In genomic region chr5:44656707-44657106, GRCm38 (mm10) we compare ENCODE assay signal across 24 mouse cellular contexts.
DNase-seq lines count a peak whose midpoint lies in the region; ATAC-seq and TF ChIP-seq lines count a peak whose summit lies in the region.
"Had no signal": no experiment of that assay in that cellular context is flagged by ENCODE, and none has a peak within 500 bp of the region (broad histone marks: within the 10 kb centered on the region; RNA-seq: fewer than 3 reads in every experiment).

No protein-coding gene starts in this region.

- no peaks in the 10 kb centered on the region for H3K36me3 ChIP-seq in kidney, postnatal 0 days (ENCODE audit: insufficient read depth, low read length)
- H3K36me3 ChIP-seq: forebrain, embryonic 15.5 days; hindbrain, embryonic 12.5 days; limb, embryonic 13.5 days; midbrain, embryonic 15.5 days had no signal

- no peak overlapping the region for H3K27ac ChIP-seq in kidney, postnatal 0 days
- H3K27ac ChIP-seq: forebrain, embryonic 15.5 days; hindbrain, embryonic 12.5 days; limb, embryonic 13.5 days; midbrain, embryonic 15.5 days had no signal

- H3K9ac ChIP-seq in kidney, postnatal 0 days (ENCODE audit: low read depth, low read length) = no peak overlapping the region
- H3K9ac ChIP-seq: forebrain, embryonic 15.5 days; hindbrain, embryonic 12.5 days; limb, embryonic 13.5 days; midbrain, embryonic 15.5 days had no signal

- no peak overlapping the region for H3K4me3 ChIP-seq in kidney, postnatal 0 days (replicated peaks; ENCODE audit: low read depth, low read length)
- H3K4me3 ChIP-seq: erythroblast, embryonic 14.5 days; forebrain, embryonic 15.5 days; hindbrain, embryonic 12.5 days; limb, embryonic 13.5 days; midbrain, embryonic 15.5 days had no signal

- WGBS in kidney, postnatal 0 days = 84% methylated on average over 1 of the region's 1 CpGs

- no peaks in the 10 kb centered on the region for H3K4me1 ChIP-seq in kidney, postnatal 0 days (replicated peaks; ENCODE audit: insufficient read depth, low read length)

- H3K4me2 ChIP-seq in kidney, postnatal 0 days (ENCODE audit: low read length) = no peak overlapping the region
- H3K4me2 ChIP-seq: forebrain, embryonic 15.5 days; hindbrain, embryonic 12.5 days; limb, embryonic 13.5 days; midbrain, embryonic 15.5 days had no signal

- peak; percentile 53 for TF ChIP-seq CTCF in kidney, postnatal 0 days (IDR thresholded peaks at IDR 0.05; ENCODE audit: low read depth)

- H3K27me3 ChIP-seq in kidney, postnatal 0 days (ENCODE audit: insufficient read depth, low read length) = no peaks in the 10 kb centered on the region
- H3K27me3 ChIP-seq: forebrain, embryonic 15.5 days; hindbrain, embryonic 12.5 days; limb, embryonic 13.5 days; midbrain, embryonic 15.5 days had no signal

- no peak for ATAC-seq in CD4-positive, CD25-positive, alpha-beta regulatory T cell, adult 4 months
- no peak for ATAC-seq in kidney, postnatal 0 days (replicated peaks; ENCODE audit: low FRiP score, low read depth)
- ATAC-seq: forebrain, embryonic 15.5 days; midbrain, embryonic 15.5 days had no signal

- H3K9me3 ChIP-seq in kidney, postnatal 0 days (replicated peaks; ENCODE audit: low read length) = peaks cover 3% of the 10 kb centered on the region; the same call in 1 of the 2 replicates
- H3K9me3 ChIP-seq: forebrain, embryonic 15.5 days; hindbrain, embryonic 12.5 days; limb, embryonic 13.5 days; midbrain, embryonic 15.5 days had no signal

- peak; percentile 2 for DNase-seq in CD4-positive, CD25-positive, alpha-beta regulatory T cell, adult 2 months (ENCODE audit: low read depth, low spot score)
- no peak for DNase-seq in kidney, postnatal 0 days (ENCODE audit: low spot score)
- DNase-seq in kidney, postnatal 36 days = no peak
- peak; percentile 49 for DNase-seq in 416B (ENCODE audit: low read depth)
- peak; percentile 13 for DNase-seq in ZHBTc4 (ENCODE audit: low read depth, low spot score)
- DNase-seq in cerebellum, adult 11-12 months = no peak
- DNase-seq in layer of hippocampus, postnatal 10 days (ENCODE audit: low spot score in 2 of 2) = no peak
- DNase-seq: adrenal gland, adult 2 months; cerebellum, adult 11 months; cerebellum, postnatal 36 days; heart, adult 18-20 months; heart, postnatal 10 days; kidney, adult 11 months; kidney, postnatal 10 days; layer of hippocampus, adult 9-11 months; lung, adult 18-20 months; right cerebral cortex, adult 18-20 months; thymus, postnatal 14 days had no signal

Comparison
In these comparisons a context has a peak if more than half of its experiments do, and no peak if none do; other contexts are left out.
1. DNase-seq: peak in CD4-positive, CD25-positive, alpha-beta regulatory T cell, adult 2 months (single experiment), 416B (single experiment) and ZHBTc4 (single experiment); none in kidney, postnatal 0 days (single experiment), kidney, postnatal 36 days (0 of 2), cerebellum, adult 11-12 months (single experiment) and layer of hippocampus, postnatal 10 days (0 of 2).